Mouse (Mus musculus) small intestine, adult 2 months (tissue): ENCODE measurements around the gene Mrps34. TPM values are rescaled to one million over a fixed set of nuclear protein-coding genes. Genes with fewer than 3 reads are reported as not detected.

ENCODE experiments used
- H3K27ac ChIP-seq: fragments of 200-500 bp; 2 replicates; pipeline ENCODE4 v1.5.1; 2012; ENCODE audit warnings: low read depth, low read length, control low read depth, inconsistent platforms; ENCODE audit not compliant: insufficient read depth
- H3K27me3 ChIP-seq: fragments of 200-500 bp; 2 replicates; pipeline ENCODE4 v1.6.1; 2012; ENCODE audit warnings: mild to moderate bottlenecking, moderate library complexity, low read length, inconsistent platforms; ENCODE audit not compliant: control insufficient read depth, insufficient read depth
- H3K36me3 ChIP-seq: fragments of 200-500 bp; 2 replicates; pipeline ENCODE4 v1.6.1; 2012; ENCODE audit warnings: mild to moderate bottlenecking, low read length, control low read depth, inconsistent platforms; ENCODE audit not compliant: control insufficient read depth, insufficient read depth
- H3K4me1 ChIP-seq: fragments of 200-500 bp; 2 replicates; pipeline ENCODE4 v1.6.1; 2012; ENCODE audit warnings: low read length, inconsistent platforms, mixed read lengths; ENCODE audit not compliant: control insufficient read depth, insufficient read depth, insufficient read length
- H3K4me3 ChIP-seq: fragments of 200-500 bp; 2 replicates; pipeline ENCODE4 v1.5.1; 2012; ENCODE audit warnings: low read depth, mild to moderate bottlenecking, control low read depth, inconsistent platforms, low read length, moderate library complexity
- CTCF ChIP-seq: fragments of 200-500 bp; IDR thresholded peaks from 2 replicates; pipeline ENCODE4 v1.5.1; 2012; ENCODE audit warnings: low read depth, mild to moderate bottlenecking, control low read depth, inconsistent platforms, low read length, moderate library complexity, mixed read lengths; ENCODE audit not compliant: insufficient replicate concordance, insufficient read length; ENCODE audit errors: extremely low read depth
- POLR2A ChIP-seq: fragments of 200-500 bp; IDR thresholded peaks from 2 replicates; pipeline ENCODE4 v1.6.1; 2012; ENCODE audit warnings: low read depth, mild to moderate bottlenecking, control low read depth, inconsistent platforms, low read length, moderate library complexity
- WGBS: fragments of 180-500 bp; shearing (Covaris S2); methylation state at CpG from one replicate; pipeline ENCODE4 v1.1.7; 2018; 5-methylcytosine and 5-hydroxymethylcytosine counted together
- polyA plus RNA-seq: library from polyadenylated mRNA; depleted of rRNA; stranded (reverse); fragments of >200 nt; gene quantifications from 2 replicates; pipeline ENCODE4 v1.2.3, GENCODE M21; 2012

The Mrps34 gene
- polyA plus RNA-seq, 1 experiment = 319 TPM

GRCm38 (mm10) chr17:24865776-24866175 is 29.1 kb upstream of the Mrps34 start, which contains the start of gene Igfals:
Gene Igfals, plus strand, starts transcription at chr17:24865997.
- no peak within 1 kb of the TSS for H3K27ac ChIP-seq

GRCm38 (mm10) chr17:24867914-24868313 is 27.0 kb upstream of the Mrps34 start:
- Histone ChIP-seq H3K36me3 (peaks cover 29% of the 10 kb centered on the region), H3K27ac (no peak overlapping the region), H3K4me1 (no peaks in the 10 kb centered on the region), H3K27me3 (no peaks in the 10 kb centered on the region), H3K4me3 (no peak overlapping the region)
- 92% methylated on average over 10 of the region's 10 CpGs for WGBS
- TF ChIP-seq CTCF (no peak), POLR2A (no peak)

More at GRCm38 (mm10) chr17:24865776-24866175, 29.1 kb upstream of the Mrps34 start, which contains the start of gene Igfals:
- TF ChIP-seq POLR2A (no peak), CTCF (no peak)
- H3K4me1 ChIP-seq = no peaks in the 10 kb centered on the region
- H3K36me3 ChIP-seq = peaks cover 44% of the 10 kb centered on the region
- no peaks in the 10 kb centered on the region for H3K27me3 ChIP-seq
- WGBS = 95% methylated on average over 8 of the region's 8 CpGs
- H3K4me3 ChIP-seq = no peak within 1 kb of the TSS

- WGBS = 67% methylated on average over 4 of the region's 4 CpGs
- no peak overlapping the region for H3K4me3 ChIP-seq
- TF ChIP-seq POLR2A (no peak), CTCF (no peak)
- peaks cover 8% of the 10 kb centered on the region for H3K4me1 ChIP-seq
- no peaks in the 10 kb centered on the region for H3K27me3 ChIP-seq
- no peak overlapping the region for H3K27ac ChIP-seq
- no peaks in the 10 kb centered on the region for H3K36me3 ChIP-seq
These were observed 21.1 kb upstream of the Mrps34 start for GRCm38 (mm10) chr17:24873695-24874404.

GRCm38 (mm10) chr17:24874405-24874745 is 20.5 kb upstream of the Mrps34 start:
- no peak overlapping the region for H3K27ac ChIP-seq
- WGBS = 52% methylated on average over 1 of the region's 1 CpGs
- H3K4me1 ChIP-seq = peaks cover 8% of the 10 kb centered on the region

GRCm38 (mm10) chr17:24874989-24875388 is 19.9 kb upstream of the Mrps34 start:
- WGBS = 53% methylated on average over 8 of the region's 8 CpGs
- TF ChIP-seq POLR2A (no peak), CTCF (no peak)
- Histone ChIP-seq H3K27me3 (no peaks in the 10 kb centered on the region), H3K27ac (no peak overlapping the region), H3K4me3 (no peak overlapping the region), H3K4me1 (peaks cover 8% of the 10 kb centered on the region), H3K36me3 (no peaks in the 10 kb centered on the region)

More at GRCm38 (mm10) chr17:24874405-24874745, 20.5 kb upstream of the Mrps34 start:
- Histone ChIP-seq H3K4me3 (no peak overlapping the region), H3K27me3 (no peaks in the 10 kb centered on the region), H3K36me3 (no peaks in the 10 kb centered on the region)
- TF ChIP-seq CTCF = no peak
- no peak for TF ChIP-seq POLR2A

GRCm38 (mm10) chr17:24877336-24878116 is 17.4 kb upstream of the Mrps34 start:
- H3K36me3 ChIP-seq = peaks cover under 1% of the 10 kb centered on the region; the same call in 1 of the 2 replicates
- TF ChIP-seq POLR2A (no peak), CTCF (no peak)
- peaks cover 8% of the 10 kb centered on the region for H3K4me1 ChIP-seq
- no peak overlapping the region for H3K4me3 ChIP-seq
- no peaks in the 10 kb centered on the region for H3K27me3 ChIP-seq
- H3K27ac ChIP-seq = no peak overlapping the region
- 39% methylated on average over 10 of the region's 10 CpGs for WGBS

- no peak overlapping the region for H3K4me3 ChIP-seq
- no peaks in the 10 kb centered on the region for H3K27me3 ChIP-seq
- WGBS = 23% methylated on average over 5 of the region's 5 CpGs
- peaks cover 6% of the 10 kb centered on the region; the same call in 1 of the 2 replicates for H3K36me3 ChIP-seq
- H3K4me1 ChIP-seq = peaks cover 8% of the 10 kb centered on the region
- TF ChIP-seq CTCF (no peak), POLR2A (no peak)
- H3K27ac ChIP-seq = no peak overlapping the region
These were observed 16.9 kb upstream of the Mrps34 start for GRCm38 (mm10) chr17:24878117-24878397.
